Mouse (Mus musculus): Measurements from ENCODE around the gene Gm20388.

DNA sequence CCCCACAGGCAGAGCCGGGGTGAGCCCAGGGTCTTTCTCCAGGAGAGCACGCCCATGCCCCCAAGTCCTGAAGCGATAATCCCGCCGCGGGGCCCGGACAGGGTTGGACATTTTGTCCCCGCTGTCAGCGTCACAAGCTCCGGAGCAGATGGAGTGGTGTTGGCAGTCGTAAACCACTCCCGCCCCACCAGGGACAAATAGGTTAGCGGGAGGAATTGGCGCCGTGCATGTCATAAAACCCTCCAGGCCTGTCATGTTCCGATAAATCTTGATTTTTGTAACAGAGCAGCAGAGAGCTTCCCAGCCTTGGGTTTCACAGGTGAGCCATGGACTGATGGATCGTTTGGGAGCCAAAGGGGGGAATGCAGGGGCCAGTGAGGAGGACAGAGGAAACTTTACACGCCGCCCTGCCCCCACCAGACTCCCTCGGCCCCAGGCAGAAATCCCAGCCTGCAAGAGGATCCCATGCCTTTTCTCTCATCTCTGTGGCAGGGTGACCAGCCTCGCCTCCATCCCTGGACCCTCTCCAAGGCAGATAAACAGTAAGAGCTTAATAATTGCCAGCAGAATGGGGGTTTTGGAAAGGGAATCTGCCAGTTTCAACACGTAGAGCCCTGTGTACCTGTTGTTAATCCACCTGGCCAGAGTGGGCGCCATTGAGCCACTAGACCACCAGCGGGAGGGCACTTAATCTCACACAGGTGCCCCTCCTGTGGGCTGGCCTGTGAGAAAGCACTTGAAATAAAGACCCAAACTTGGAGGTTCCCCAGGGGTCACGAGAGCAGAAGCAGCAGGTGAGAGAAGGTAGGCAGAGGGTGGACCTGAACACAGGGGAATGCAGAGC is 1400.6 kb downstream of the Gm20388 start:
- no peak for TF ChIP-seq CTCF (IDR thresholded peaks at IDR 0.05; ENCODE audit: control insufficient read depth, insufficient read depth, low read length)
- no peak for TF ChIP-seq POLR2A (IDR thresholded peaks at IDR 0.05; ENCODE audit: borderline replicate concordance, control insufficient read depth, low read depth, low read length)

All from bone marrow, adult 2 months (tissue).